ENCODE assay signal across 21 mouse cellular contexts in the genomic region with DNA sequence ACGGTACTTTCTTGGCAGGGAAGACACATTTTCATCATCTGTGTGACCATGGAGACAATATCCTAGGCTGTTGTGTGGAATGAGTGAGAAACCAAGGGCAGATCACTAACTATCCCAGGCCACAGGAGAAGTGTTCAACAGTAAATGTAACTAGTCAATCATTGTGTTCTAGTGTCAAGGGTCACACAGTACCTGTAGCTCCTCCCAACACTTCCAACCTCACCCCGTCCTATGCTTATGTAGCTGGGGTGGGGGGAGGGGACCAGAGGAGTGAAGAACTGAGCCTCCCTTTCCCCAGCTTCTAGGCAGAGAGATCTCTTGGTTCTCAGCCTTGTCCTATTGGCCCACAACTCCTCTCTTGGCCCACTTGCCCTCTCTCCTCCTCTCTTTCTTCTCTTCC. TPM values are rescaled to one million over a fixed set of nuclear protein-coding genes. Genes with fewer than 3 reads are reported as not detected.
A peak's percentile ranks its signal among the peaks of the same experiment; 100 is the strongest.
DNase-seq lines count a peak whose midpoint lies in the region; ATAC-seq and TF ChIP-seq lines count a peak whose summit lies in the region.
"Had no signal": no experiment of that assay in that cellular context is flagged by ENCODE, and none has a peak within 500 bp of the region (broad histone marks: within the 10 kb centered on the region; RNA-seq: fewer than 3 reads in every experiment).

No protein-coding gene starts in this region.

- H3K9ac ChIP-seq in kidney, postnatal 0 days (ENCODE audit: low read depth, low read length), result no peak overlapping the region
- H3K9ac ChIP-seq in intestine, postnatal 0 days (ENCODE audit: low read depth, low read length), result no peak overlapping the region
- H3K9ac ChIP-seq: forebrain, embryonic 13.5 days; hindbrain, embryonic 13.5 days had no signal

- peak; percentile 9 for DNase-seq in kidney, adult 2 months
- DNase-seq in kidney, adult 9 months, result no peak
- no peak for DNase-seq in kidney, postnatal 0 days (ENCODE audit: low spot score)
- DNase-seq in kidney, postnatal 14 days, result no peak
- no peak for DNase-seq in Muller cell, postnatal 12 days (ENCODE audit: inconsistent ontology term)
- DNase-seq in gastrocnemius, postnatal 10 days, result no peak
- DNase-seq: adrenal gland, postnatal 10 days; adrenal gland, postnatal 36 days; B cell, adult 2 months; cerebellum, adult 18-20 months; cerebellum, adult 9-10 months; cerebellum, postnatal 14 days; gastrocnemius, postnatal 14 days; heart, adult 11 months had no signal

- no peaks in the 10 kb centered on the region for H3K27me3 ChIP-seq in kidney, adult 2 months (replicated peaks; ENCODE audit: control insufficient read depth, insufficient read depth, low read length)
- no peaks in the 10 kb centered on the region for H3K27me3 ChIP-seq in kidney, postnatal 0 days (ENCODE audit: insufficient read depth, low read length)
- H3K27me3 ChIP-seq in intestine, postnatal 0 days (replicated peaks; ENCODE audit: control insufficient read depth, insufficient read depth, low read length), result no peaks in the 10 kb centered on the region
- H3K27me3 ChIP-seq: forebrain, embryonic 13.5 days; hindbrain, embryonic 13.5 days had no signal

- no peak overlapping the region for H3K4me2 ChIP-seq in kidney, postnatal 0 days (ENCODE audit: low read length)
- no peak overlapping the region for H3K4me2 ChIP-seq in intestine, postnatal 0 days (replicated peaks; ENCODE audit: low read depth)
- H3K4me2 ChIP-seq: forebrain, embryonic 13.5 days; heart, embryonic 11.5 days; hindbrain, embryonic 13.5 days had no signal

- WGBS in kidney, adult 2 months, result 47% methylated on average over 2 of the region's 2 CpGs
- 81% methylated on average over 2 of the region's 2 CpGs for WGBS in kidney, postnatal 0 days
- 38% methylated on average over 2 of the region's 2 CpGs for WGBS in intestine, postnatal 0 days

- H3K9me3 ChIP-seq in kidney, postnatal 0 days (replicated peaks; ENCODE audit: low read length), result no peaks in the 10 kb centered on the region
- H3K9me3 ChIP-seq in intestine, postnatal 0 days (ENCODE audit: control insufficient read depth), result no peaks in the 10 kb centered on the region
- H3K9me3 ChIP-seq: forebrain, embryonic 13.5 days had no signal

- no peak for TF ChIP-seq CTCF in kidney, adult 2 months (conservative IDR thresholded peaks at IDR 0.05; ENCODE audit: insufficient read depth, insufficient read length, low read depth, low read length)
- no peak for TF ChIP-seq CTCF in kidney, postnatal 0 days (IDR thresholded peaks at IDR 0.05; ENCODE audit: low read depth)
- no peak for TF ChIP-seq CTCF in intestine, postnatal 0 days (IDR thresholded peaks at IDR 0.05; ENCODE audit: low read depth)

- peak; percentile 81 for ATAC-seq in kidney, postnatal 0 days (replicated peaks; ENCODE audit: low FRiP score, low read depth)
- ATAC-seq in intestine, postnatal 0 days, result peak; percentile 71
- ATAC-seq: forebrain, embryonic 13.5 days; forebrain, embryonic 16.5 days; hindbrain, postnatal 0 days had no signal

- no peaks in the 10 kb centered on the region for H3K36me3 ChIP-seq in kidney, adult 2 months (ENCODE audit: control insufficient read depth, insufficient read depth, low read length)
- no peaks in the 10 kb centered on the region for H3K36me3 ChIP-seq in kidney, postnatal 0 days (ENCODE audit: insufficient read depth, low read length)
- no peaks in the 10 kb centered on the region for H3K36me3 ChIP-seq in intestine, postnatal 0 days (ENCODE audit: control insufficient read depth, insufficient read depth)
- H3K36me3 ChIP-seq: forebrain, embryonic 10.5 days; hindbrain, embryonic 13.5 days had no signal

- TF ChIP-seq POLR2A in kidney, adult 2 months (IDR thresholded peaks at IDR 0.05; ENCODE audit: low read depth, low read length), result no peak

- no peak overlapping the region for H3K27ac ChIP-seq in kidney, adult 2 months (ENCODE audit: insufficient read depth, low read depth, low read length)
- H3K27ac ChIP-seq in kidney, postnatal 0 days, result no peak overlapping the region
- H3K27ac ChIP-seq in intestine, postnatal 0 days (ENCODE audit: low read depth, low read length), result no peak overlapping the region
- H3K27ac ChIP-seq: forebrain, embryonic 10.5 days; forebrain, embryonic 13.5 days; hindbrain, embryonic 13.5 days; hindbrain, postnatal 0 days had no signal

- H3K4me1 ChIP-seq in kidney, adult 2 months (ENCODE audit: control insufficient read depth, insufficient read depth, low read length), result no peaks in the 10 kb centered on the region
- H3K4me1 ChIP-seq in kidney, postnatal 0 days (replicated peaks; ENCODE audit: insufficient read depth, low read length), result no peaks in the 10 kb centered on the region
- peaks cover 5% of the 10 kb centered on the region; the same call in 1 of the 2 replicates for H3K4me1 ChIP-seq in intestine, postnatal 0 days (replicated peaks; ENCODE audit: control insufficient read depth, insufficient read depth, low read length)
- H3K4me1 ChIP-seq: forebrain, embryonic 10.5 days; forebrain, embryonic 13.5 days; hindbrain, embryonic 13.5 days had no signal

- no peak overlapping the region for H3K4me3 ChIP-seq in kidney, adult 2 months (ENCODE audit: insufficient read depth, low read depth, low read length)
- H3K4me3 ChIP-seq in kidney, postnatal 0 days (replicated peaks; ENCODE audit: low read depth, low read length), result no peak overlapping the region
- no peak overlapping the region for H3K4me3 ChIP-seq in intestine, postnatal 0 days (ENCODE audit: low read depth, low read length)
- H3K4me3 ChIP-seq: forebrain, embryonic 10.5 days; forebrain, embryonic 13.5 days; hindbrain, embryonic 13.5 days had no signal

RNA-seq across cellular contexts. Expression of a gene that starts 42.0 kb away (rescaled TPM):
- polyA plus RNA-seq in kidney, adult 2 months (2012; rRNA removed), result 21.4 and 24.0 TPM in 2 replicates
- polyA plus RNA-seq in kidney, postnatal 0 days (2015; fragmentation: Nextera tagmentation; extraction: Ambion mirVana), result 87.8 and 97.9 TPM in 2 replicates
- 56.0 and 70.4 TPM in 2 replicates for polyA plus RNA-seq in intestine, postnatal 0 days (2015; fragmentation: Nextera tagmentation; extraction: Ambion mirVana)
- total RNA-seq in gastrocnemius, postnatal 10 days (2021), result 1 to 10 TPM; 7.8 to 9.3 TPM
